Mouse (Mus musculus) brain, embryonic 14.5 days (tissue): ENCODE data around the gene Pphln1. TPM values are rescaled to one million over a fixed set of nuclear protein-coding genes. Genes with fewer than 3 reads are reported as not detected.

ENCODE experiments used
- DNase-seq: peaks from one replicate; pipeline ENCODE4 v3.0.0-alpha.2; 2011; ENCODE audit warnings: low read depth
- CTCF ChIP-seq: fragments of 200-500 bp; IDR thresholded peaks from 2 replicates; pipeline ENCODE4 v1.5.1; 2012; ENCODE audit warnings: inconsistent platforms, mild to moderate bottlenecking, moderate library complexity, borderline replicate concordance; ENCODE audit not compliant: insufficient read depth, insufficient read length; ENCODE audit errors: extremely low read depth
- POLR2A ChIP-seq: fragments of 200-500 bp; IDR thresholded peaks from 2 replicates; pipeline ENCODE4 v1.6.1; 2012; ENCODE audit warnings: mild to moderate bottlenecking, inconsistent platforms, borderline replicate concordance; ENCODE audit not compliant: poor library complexity, insufficient read depth, insufficient read length, severe bottlenecking; ENCODE audit errors: extremely low read depth
- polyA plus RNA-seq: library from polyadenylated mRNA; depleted of rRNA; stranded (reverse); fragments of >200 nt; gene quantifications from 2 replicates; pipeline ENCODE4 v1.2.3, GENCODE M21; 2012

Gene Pphln1
- polyA plus RNA-seq, 1 experiment: 34.8 TPM

DNA sequence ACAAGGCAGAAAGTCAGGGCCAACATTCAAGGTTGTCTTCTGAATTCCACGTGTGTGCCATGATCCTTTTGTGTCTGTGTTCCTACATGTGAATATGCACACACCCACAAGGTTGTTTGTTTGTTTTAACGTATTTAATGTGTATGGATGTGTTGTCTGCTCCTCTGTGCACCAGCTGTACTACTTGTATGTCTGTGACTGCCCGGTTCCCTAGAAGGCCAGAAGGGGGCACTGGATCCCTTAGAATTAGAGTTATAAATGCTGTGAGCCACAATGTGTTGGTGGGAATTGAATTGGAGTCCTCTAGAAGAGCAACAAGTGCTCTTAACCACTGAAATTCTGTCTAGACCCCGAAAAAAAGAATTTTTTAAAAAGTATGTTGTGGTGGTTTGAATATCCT is 44.1 kb downstream of the Pphln1 start:
- no peak for DNase-seq
- TF ChIP-seq CTCF (peak; percentile 3; the same call in 1 of the 2 replicates), POLR2A (no peak)

DNA sequence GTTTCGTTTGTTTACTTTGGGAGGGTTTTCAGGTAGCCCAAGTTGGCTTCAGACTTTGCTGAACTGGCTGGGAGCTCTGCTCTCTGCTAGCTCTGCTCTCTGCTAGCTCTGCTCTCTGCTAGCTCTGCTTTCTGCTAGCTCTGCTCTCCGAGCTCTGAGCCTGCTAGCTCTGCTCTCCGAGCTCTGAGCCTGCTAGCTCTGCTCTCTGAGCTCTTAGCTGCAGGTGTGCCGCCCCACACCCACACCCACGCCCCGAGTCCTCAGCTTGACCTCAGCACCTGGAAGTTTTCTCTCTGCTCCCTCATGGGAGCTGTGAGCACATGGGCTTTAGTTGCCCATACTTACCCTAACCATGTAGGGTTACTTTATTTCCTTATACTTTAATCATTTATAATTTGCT is 45.5 kb downstream of the Pphln1 start:
- no peak for TF ChIP-seq POLR2A
- no peak for TF ChIP-seq CTCF
- no peak for DNase-seq

DNA sequence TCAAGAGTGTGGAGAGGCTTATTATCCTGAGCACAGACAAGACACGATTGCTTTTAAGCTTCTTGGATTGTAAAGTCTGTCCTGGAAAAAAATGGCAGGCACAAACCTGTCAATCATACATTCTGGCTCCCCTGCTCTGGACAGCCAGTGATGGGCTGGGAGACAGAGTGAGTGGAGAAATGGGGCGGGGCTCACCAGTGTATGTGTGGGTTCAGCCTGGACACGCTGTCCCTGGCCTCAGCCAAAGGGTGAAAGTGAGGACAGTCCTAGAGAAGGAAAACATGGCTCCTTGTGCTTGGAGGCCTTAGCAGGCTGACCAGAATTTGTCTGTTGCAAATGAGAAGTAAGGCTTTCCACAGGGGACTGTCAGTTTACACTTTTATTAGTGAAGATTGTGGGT is 50.7 kb downstream of the Pphln1 start:
- no peak for DNase-seq
- TF ChIP-seq CTCF: no peak
- TF ChIP-seq POLR2A: no peak

DNA sequence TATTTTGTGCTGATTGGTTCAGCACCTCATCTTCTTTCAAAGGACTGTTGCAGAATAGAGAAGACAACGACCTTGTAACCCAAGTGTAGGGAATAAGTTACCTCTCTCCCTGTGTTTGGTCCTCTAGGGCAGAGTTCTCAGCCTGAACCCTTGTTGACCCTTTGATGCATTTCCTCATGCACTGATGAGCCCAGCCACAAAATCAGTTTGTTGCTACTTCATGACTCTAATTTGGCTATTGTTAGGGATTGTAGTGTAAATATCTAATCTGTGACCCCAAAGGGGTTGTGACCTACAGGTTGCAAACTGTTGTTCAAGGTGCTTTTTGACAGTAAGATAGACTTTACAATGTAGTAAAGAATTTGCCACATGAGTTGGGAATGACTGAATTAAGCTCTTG is 55.1 kb downstream of the Pphln1 start:
- TF ChIP-seq POLR2A: no peak
- no peak for TF ChIP-seq CTCF
- no peak for DNase-seq

DNA sequence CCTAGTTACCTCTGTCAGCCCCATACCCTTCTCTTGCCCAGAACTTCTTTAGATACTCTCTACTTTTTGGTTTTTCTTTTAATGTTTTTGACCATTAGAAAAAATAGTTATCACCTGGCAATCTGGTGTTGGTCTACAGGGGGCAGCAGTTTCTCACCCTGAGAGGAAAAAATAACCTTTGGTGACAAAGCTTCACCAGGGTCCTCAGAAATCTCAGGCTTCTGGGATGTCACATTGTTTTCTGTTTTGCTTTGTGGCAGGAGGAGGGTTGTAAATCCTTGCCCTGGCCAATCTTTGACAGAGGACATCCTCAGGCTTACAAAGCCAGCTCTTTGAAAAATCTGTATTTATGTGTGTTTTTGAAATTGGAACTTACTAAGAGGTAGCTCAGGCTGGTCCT is 57.9 kb downstream of the Pphln1 start:
- DNase-seq: no peak
- no peak; the same call in 1 of the 2 replicates for TF ChIP-seq CTCF
- TF ChIP-seq POLR2A: no peak

DNA sequence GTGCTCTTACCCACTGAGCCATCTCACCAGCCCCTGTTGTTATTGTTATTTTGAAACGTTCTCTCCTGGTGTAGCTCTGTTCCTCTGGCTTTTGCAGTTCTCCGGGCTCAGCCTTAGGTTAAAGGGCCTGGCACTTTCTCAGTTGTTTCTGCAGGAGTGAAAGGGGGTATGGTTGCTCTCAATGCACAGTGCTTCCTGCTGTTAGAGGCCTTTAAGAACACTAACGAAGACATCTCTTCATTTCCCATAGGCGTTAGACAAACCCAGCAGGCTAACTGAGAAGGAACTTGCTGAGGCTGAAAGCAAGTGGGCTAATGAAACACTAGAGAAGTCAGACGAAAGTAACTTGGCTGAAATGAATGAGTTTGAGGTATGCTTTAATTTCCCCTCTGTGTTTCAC is 61.3 kb downstream of the Pphln1 start:
- DNase-seq: no peak
- no peak for TF ChIP-seq CTCF
- TF ChIP-seq POLR2A: no peak

DNA sequence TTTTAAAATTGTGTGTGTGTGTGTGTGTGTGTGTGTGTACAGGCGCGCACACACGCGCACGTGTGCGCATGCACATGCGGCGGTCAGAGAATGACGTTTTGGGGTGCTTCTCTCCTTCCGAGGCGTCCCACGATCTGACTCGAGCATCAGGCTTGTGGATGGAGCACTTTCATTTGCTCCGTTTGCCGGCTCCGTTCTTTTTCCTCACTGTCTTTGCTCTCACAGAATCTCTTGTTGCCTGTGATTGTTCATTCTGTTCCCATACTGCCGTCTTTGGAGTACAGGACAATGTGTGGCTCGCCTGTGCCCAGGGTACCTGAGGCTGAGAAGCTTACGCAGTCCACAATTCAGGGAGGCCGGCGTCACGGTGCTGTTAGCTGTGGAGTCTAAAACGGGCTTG is 62.9 kb downstream of the Pphln1 start:
- DNase-seq: no peak
- no peak for TF ChIP-seq CTCF
- no peak for TF ChIP-seq POLR2A

DNA sequence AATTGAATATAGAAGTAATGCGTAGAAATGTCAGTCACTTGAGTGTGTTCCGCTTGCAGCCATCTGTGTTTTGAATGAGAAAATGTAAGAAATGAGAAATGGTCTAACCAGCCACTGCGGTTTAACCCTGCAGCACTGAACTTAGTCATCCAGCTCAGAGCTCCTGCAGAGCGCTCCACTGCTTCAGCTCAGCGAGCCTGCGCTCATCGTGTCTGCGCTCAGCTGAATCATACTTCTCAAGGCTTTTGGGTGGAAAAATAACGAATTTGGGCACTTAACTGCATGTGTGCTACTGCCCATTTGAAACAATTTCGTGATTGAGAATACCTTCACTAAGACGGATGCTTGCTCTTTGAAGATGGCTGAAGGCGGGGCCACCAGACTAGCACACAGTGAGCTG is 73.5 kb downstream of the Pphln1 start:
- DNase-seq: peak; percentile 47
- no peak for TF ChIP-seq POLR2A
- no peak for TF ChIP-seq CTCF

DNA sequence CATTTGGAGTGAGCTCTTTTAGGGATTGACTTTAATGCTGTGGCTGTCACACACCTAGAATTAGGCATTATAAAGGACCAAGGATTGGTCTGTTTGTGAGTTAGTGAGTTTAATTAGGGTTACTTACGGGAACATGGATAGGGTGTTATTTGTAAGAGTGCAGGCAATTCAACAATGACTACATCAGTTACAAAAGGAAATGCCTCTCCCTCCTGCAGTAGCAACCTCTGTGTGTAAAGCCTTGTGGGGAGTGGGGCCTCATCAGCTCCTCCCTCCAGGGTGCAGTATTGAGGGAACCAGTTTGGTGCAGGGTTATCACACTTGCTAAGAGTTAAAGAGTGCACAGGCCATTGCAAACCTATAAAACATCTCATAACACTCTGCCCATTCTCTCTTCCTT is 73.9 kb downstream of the Pphln1 start:
- no peak for DNase-seq
- TF ChIP-seq CTCF (no peak), POLR2A (no peak)

DNA sequence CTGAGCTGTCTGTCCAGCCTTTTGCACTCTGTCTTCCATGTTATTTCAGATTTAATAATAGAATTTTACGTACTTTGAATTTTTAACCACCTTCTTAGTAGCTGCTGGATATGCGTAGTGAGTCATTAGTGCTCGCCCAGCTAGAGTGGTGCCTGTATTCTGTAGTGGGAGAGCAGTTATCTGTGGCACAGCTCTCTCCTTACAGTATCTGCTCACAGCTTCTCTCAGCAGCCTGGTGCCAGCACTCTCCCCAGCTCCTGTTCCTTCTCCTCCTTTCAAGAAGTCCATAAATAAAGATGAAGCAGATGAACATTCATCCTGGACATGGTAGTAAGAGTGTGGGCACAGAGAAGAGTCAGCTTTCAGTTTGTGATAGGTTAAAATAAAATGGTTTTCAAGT is 76.1 kb downstream of the Pphln1 start:
- no peak for TF ChIP-seq CTCF
- no peak for TF ChIP-seq POLR2A
- DNase-seq: no peak

DNA sequence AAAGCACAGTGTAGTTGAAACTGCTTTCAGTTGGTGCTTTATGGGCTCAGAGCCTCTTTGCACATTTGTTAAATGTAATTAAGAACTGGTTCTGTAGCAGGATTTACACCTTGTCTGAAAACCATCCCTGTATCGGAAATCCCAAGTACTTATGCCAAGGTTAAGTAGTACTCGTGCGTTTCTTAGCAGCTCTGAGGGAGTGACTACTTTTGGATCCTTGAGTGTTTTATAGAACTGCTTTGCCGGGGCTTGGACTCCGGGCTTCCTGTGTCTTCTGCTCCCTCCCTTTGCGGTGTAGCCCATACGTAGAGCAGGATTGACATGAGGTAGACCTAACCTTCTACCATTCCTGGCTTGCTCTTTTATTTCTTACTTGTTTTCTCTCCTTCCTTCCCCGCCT is 77.5 kb downstream of the Pphln1 start:
- TF ChIP-seq POLR2A (no peak), CTCF (no peak)
- DNase-seq: no peak

DNA sequence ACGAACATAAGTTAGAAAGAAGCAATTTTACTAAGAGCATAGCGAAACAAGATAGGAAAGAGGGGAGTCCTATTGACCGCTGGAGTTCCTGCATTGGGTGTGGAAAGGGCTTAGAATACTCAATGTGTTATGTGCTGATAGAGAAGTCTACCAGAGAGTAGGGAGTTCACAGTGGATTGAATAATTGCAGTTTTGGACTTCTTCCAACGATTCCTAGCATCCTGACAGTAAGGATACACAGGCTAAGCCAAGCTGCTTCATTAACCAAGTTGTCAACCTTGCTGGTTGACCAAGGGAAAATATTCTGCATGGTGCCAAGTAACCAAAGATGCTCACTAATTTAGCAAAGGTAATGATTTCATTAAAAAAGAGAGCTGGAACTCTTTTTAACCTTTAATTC is 79.6 kb downstream of the Pphln1 start:
- peak; percentile 66 for DNase-seq
- TF ChIP-seq POLR2A (no peak), CTCF (no peak)

DNA sequence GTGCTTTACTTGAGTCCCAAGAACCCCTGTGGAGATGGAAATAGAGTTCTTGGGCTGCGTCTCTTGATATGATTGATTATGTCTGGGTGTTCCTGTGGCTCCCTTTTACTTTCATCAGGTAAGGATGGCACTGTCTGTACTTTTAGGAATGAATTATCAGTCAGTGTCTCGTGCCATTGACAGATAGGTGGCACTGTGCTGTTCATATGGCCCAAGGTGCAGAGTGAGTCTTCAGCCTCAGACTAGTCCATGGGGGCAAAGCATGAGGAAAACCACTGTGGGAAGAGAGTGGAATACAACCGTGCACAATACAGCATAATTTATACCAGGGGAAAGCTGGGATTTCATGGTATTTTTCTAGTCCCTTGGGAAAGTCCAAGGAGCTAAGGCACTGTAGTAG is 80.5 kb downstream of the Pphln1 start:
- no peak for TF ChIP-seq POLR2A
- no peak for TF ChIP-seq CTCF
- no peak for DNase-seq

DNA sequence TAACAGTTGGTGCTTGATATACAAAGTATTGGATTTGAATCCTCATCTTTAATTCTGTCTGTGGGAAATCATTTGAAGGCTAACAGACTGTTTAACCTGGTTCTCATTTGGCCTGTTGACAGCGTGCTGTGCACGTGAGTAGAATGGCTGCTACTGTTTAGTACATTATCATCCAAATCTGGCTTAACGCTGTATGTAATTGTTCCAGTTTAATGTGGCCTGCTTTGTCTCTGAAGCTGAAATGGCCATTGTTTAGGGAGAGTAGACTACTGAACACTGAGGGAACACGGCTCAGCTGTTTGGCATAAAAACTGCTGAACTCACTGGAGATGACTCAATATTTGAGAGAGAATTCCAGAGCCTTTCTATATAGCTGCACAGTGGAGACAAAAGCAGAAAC is 81.3 kb downstream of the Pphln1 start:
- TF ChIP-seq POLR2A (no peak), CTCF (no peak)
- DNase-seq: peak; percentile 75

DNA sequence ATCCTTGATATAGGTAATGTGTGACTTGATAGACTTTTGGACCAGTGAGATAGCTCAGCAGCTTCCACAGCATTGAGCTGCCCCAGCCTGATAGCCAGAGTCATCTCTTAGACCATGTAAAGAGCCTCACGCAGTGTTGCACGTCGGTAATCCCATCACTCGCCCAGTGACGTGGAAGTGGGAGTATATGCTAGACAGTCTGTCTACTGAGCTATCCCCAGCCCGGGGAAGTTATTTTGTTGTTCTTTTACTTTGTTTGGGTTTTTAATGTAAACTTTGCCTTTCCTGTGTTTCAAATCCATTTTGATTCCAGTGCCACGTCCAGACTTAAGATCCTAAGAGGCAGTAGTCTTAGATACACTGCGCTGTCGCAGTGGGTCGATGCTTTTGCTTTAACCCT is 83.0 kb downstream of the Pphln1 start:
- TF ChIP-seq POLR2A: no peak
- TF ChIP-seq CTCF: no peak
- DNase-seq: no peak
